In genomic region chr2:4787223-4787622, GRCm38 (mm10) we compare ENCODE assay signal across 30 mouse cellular contexts.
A peak's percentile ranks its signal among the peaks of the same experiment; 100 is the strongest.
DNase-seq lines count a peak whose midpoint lies in the region; ATAC-seq and TF ChIP-seq lines count a peak whose summit lies in the region.
"Had no signal": no experiment of that assay in that cellular context is flagged by ENCODE, and none has a peak within 500 bp of the region (broad histone marks: within the 10 kb centered on the region; RNA-seq: fewer than 3 reads in every experiment).

No protein-coding gene starts in this region.

- H3K36me3 ChIP-seq in heart, embryonic 10.5 days: no peaks in the 10 kb centered on the region
- H3K36me3 ChIP-seq in midbrain, embryonic 11.5 days (ENCODE audit: control insufficient read depth, insufficient read depth, low read length): no peaks in the 10 kb centered on the region
- H3K36me3 ChIP-seq in midbrain, postnatal 0 days (ENCODE audit: insufficient read depth, low read length): no peaks in the 10 kb centered on the region
- H3K36me3 ChIP-seq in midbrain, embryonic 13.5 days: no peaks in the 10 kb centered on the region
- no peaks in the 10 kb centered on the region for H3K36me3 ChIP-seq in midbrain, embryonic 15.5 days (replicated peaks)
- H3K36me3 ChIP-seq: embryonic facial prominence, embryonic 13.5 days; embryonic facial prominence, embryonic 15.5 days; forebrain, embryonic 10.5 days; forebrain, embryonic 12.5 days; G1E had no signal

- TF ChIP-seq CTCF in midbrain, postnatal 0 days (IDR thresholded peaks at IDR 0.05): no peak

- no peak overlapping the region for H3K4me2 ChIP-seq in midbrain, embryonic 11.5 days
- H3K4me2 ChIP-seq in midbrain, postnatal 0 days (ENCODE audit: low read depth, low read length, poor library complexity, severe bottlenecking): no peak overlapping the region
- no peak overlapping the region for H3K4me2 ChIP-seq in midbrain, embryonic 13.5 days (replicated peaks)
- H3K4me2 ChIP-seq in midbrain, embryonic 15.5 days: no peak overlapping the region
- H3K4me2 ChIP-seq: embryonic facial prominence, embryonic 13.5 days; embryonic facial prominence, embryonic 15.5 days; forebrain, embryonic 12.5 days had no signal

- H3K27me3 ChIP-seq in heart, embryonic 10.5 days (ENCODE audit: insufficient read depth, poor library complexity, severe bottlenecking): no peaks in the 10 kb centered on the region
- H3K27me3 ChIP-seq in midbrain, embryonic 11.5 days (ENCODE audit: control insufficient read depth, insufficient read depth, low read length): peaks cover 5% of the 10 kb centered on the region; the same call in 1 of the 2 replicates
- H3K27me3 ChIP-seq in midbrain, postnatal 0 days (ENCODE audit: insufficient read depth, low read length): no peaks in the 10 kb centered on the region
- H3K27me3 ChIP-seq in midbrain, embryonic 13.5 days: peaks cover 7% of the 10 kb centered on the region
- H3K27me3 ChIP-seq in midbrain, embryonic 15.5 days (replicated peaks): no peaks in the 10 kb centered on the region
- H3K27me3 ChIP-seq: CH12.LX; embryonic facial prominence, embryonic 13.5 days; embryonic facial prominence, embryonic 15.5 days; forebrain, embryonic 12.5 days; Patski had no signal

- ATAC-seq in midbrain, embryonic 11.5 days (ENCODE audit: low FRiP score): peak; percentile 92
- ATAC-seq in midbrain, postnatal 0 days (ENCODE audit: low FRiP score): no peak
- peak; percentile 73 for ATAC-seq in midbrain, embryonic 13.5 days
- ATAC-seq in midbrain, embryonic 15.5 days (replicated peaks): peak; percentile 28; the same call in 1 of the 2 replicates
- ATAC-seq: activated CD4-positive, CD25-positive, alpha-beta regulatory T cell, adult 4 months; CD4-positive, CD25-positive, alpha-beta regulatory T cell, adult 4 months; forebrain, embryonic 14.5 days; forebrain, embryonic 16.5 days; Patski had no signal

- no peaks in the 10 kb centered on the region for H3K9me3 ChIP-seq in heart, embryonic 10.5 days
- no peaks in the 10 kb centered on the region for H3K9me3 ChIP-seq in midbrain, embryonic 11.5 days (ENCODE audit: control insufficient read depth, low read length)
- no peaks in the 10 kb centered on the region for H3K9me3 ChIP-seq in midbrain, postnatal 0 days (ENCODE audit: low read length)
- H3K9me3 ChIP-seq in midbrain, embryonic 13.5 days: no peaks in the 10 kb centered on the region
- no peaks in the 10 kb centered on the region for H3K9me3 ChIP-seq in midbrain, embryonic 15.5 days
- H3K9me3 ChIP-seq: embryonic facial prominence, embryonic 13.5 days; embryonic facial prominence, embryonic 15.5 days; forebrain, embryonic 10.5 days; forebrain, embryonic 12.5 days; G1E had no signal

- H3K27ac ChIP-seq in heart, embryonic 10.5 days: no peak overlapping the region
- peak overlapping the region; percentile 27; the same call in 1 of the 2 replicates for H3K27ac ChIP-seq in midbrain, embryonic 11.5 days (ENCODE audit: low read depth, low read length)
- H3K27ac ChIP-seq in midbrain, postnatal 0 days (ENCODE audit: low read depth, low read length): no peak overlapping the region
- H3K27ac ChIP-seq in midbrain, embryonic 13.5 days: peak overlapping the region; percentile 64
- no peak overlapping the region for H3K27ac ChIP-seq in midbrain, embryonic 15.5 days
- H3K27ac ChIP-seq: embryonic facial prominence, embryonic 13.5 days; embryonic facial prominence, embryonic 15.5 days; forebrain, embryonic 10.5 days; forebrain, embryonic 12.5 days had no signal

- H3K4me1 ChIP-seq in heart, embryonic 10.5 days: 0 out of 2 replicates have a peak, but pooled peaks cover 3% of the 10 kb centered on the region
- peaks cover 18% of the 10 kb centered on the region for H3K4me1 ChIP-seq in midbrain, embryonic 11.5 days (ENCODE audit: control insufficient read depth, insufficient read depth, low read length)
- no peaks in the 10 kb centered on the region for H3K4me1 ChIP-seq in midbrain, postnatal 0 days (ENCODE audit: insufficient read depth, low read length)
- H3K4me1 ChIP-seq in midbrain, embryonic 13.5 days (replicated peaks): peaks cover 30% of the 10 kb centered on the region
- peaks cover 4% of the 10 kb centered on the region; the same call in 1 of the 2 replicates for H3K4me1 ChIP-seq in midbrain, embryonic 15.5 days

- no peak overlapping the region for H3K4me3 ChIP-seq in heart, embryonic 10.5 days
- no peak overlapping the region for H3K4me3 ChIP-seq in midbrain, embryonic 11.5 days (ENCODE audit: low read depth, low read length)
- H3K4me3 ChIP-seq in midbrain, postnatal 0 days (ENCODE audit: low read depth, low read length): no peak overlapping the region
- no peak overlapping the region for H3K4me3 ChIP-seq in midbrain, embryonic 13.5 days (replicated peaks)
- no peak overlapping the region for H3K4me3 ChIP-seq in midbrain, embryonic 15.5 days
- H3K4me3 ChIP-seq: embryonic facial prominence, embryonic 13.5 days; embryonic facial prominence, embryonic 15.5 days; erythroblast, embryonic 14.5 days; forebrain, embryonic 10.5 days; forebrain, embryonic 12.5 days had no signal

- intact Hi-C loops in heart, postnatal 10 days (cut with DNase I): no loop called here

- WGBS in heart, embryonic 10.5 days: 82% methylated on average over 7 of the region's 7 CpGs
- 31% methylated on average over 7 of the region's 7 CpGs for WGBS in midbrain, embryonic 11.5 days
- 35% methylated on average over 7 of the region's 7 CpGs for WGBS in midbrain, postnatal 0 days
- WGBS in midbrain, embryonic 13.5 days: 28% methylated on average over 7 of the region's 7 CpGs
- 21% methylated on average over 7 of the region's 7 CpGs for WGBS in midbrain, embryonic 15.5 days

- no peak overlapping the region for H3K9ac ChIP-seq in midbrain, embryonic 11.5 days (ENCODE audit: low read length)
- H3K9ac ChIP-seq in midbrain, postnatal 0 days (replicated peaks; ENCODE audit: low read length, poor library complexity, severe bottlenecking): no peak overlapping the region
- no peak overlapping the region for H3K9ac ChIP-seq in midbrain, embryonic 13.5 days (replicated peaks)
- no peak overlapping the region for H3K9ac ChIP-seq in midbrain, embryonic 15.5 days
- H3K9ac ChIP-seq: embryonic facial prominence, embryonic 13.5 days; embryonic facial prominence, embryonic 15.5 days; forebrain, embryonic 12.5 days had no signal

- DNase-seq in heart, embryonic 10.5 days (ENCODE audit: low spot score): peak; percentile 63
- DNase-seq in heart, postnatal 10 days: no peak
- peak; percentile 85 for DNase-seq in midbrain, embryonic 11.5 days (ENCODE audit: low spot score, missing footprints)
- no peak for DNase-seq in midbrain, postnatal 0 days (ENCODE audit: low spot score)
- DNase-seq in cerebellum, adult 18-20 months: no peak
- no peak for DNase-seq in frontal cortex, postnatal 25 days (ENCODE audit: low spot score in 2 of 2)
- DNase-seq: adrenal gland, adult 8-10 months; adrenal gland, postnatal 14 days; adrenal gland, postnatal 36 days; B cell, adult 2 months; cerebellum, adult 11 months; cerebellum, adult 2 months; cerebellum, adult 9-10 months; cerebellum, postnatal 14 days; cerebellum, postnatal 36 days; embryo, embryonic 11 days had no signal

Comparison
In these comparisons a context has a peak if more than half of its experiments do, and no peak if none do; other contexts are left out.
1. DNase-seq: peak in heart, embryonic 10.5 days (single experiment) and midbrain, embryonic 11.5 days (single experiment); none in heart, postnatal 10 days (0 of 2), midbrain, postnatal 0 days (single experiment), cerebellum, adult 18-20 months (0 of 2) and frontal cortex, postnatal 25 days (0 of 2).
2. H3K27ac ChIP-seq: peak in midbrain, embryonic 11.5 days (single experiment) and midbrain, embryonic 13.5 days (single experiment); none in heart, embryonic 10.5 days (single experiment), midbrain, postnatal 0 days (single experiment) and midbrain, embryonic 15.5 days (single experiment).